Mouse (Mus musculus): ENCODE measurements around the gene Syt14. TPM values are rescaled to one million over a fixed set of nuclear protein-coding genes. Genes with fewer than 3 reads are reported as not detected.

Syt14 gene
- total RNA-seq, 2 experiments from 2014 or later: 0.29 TPM

GRCm38 (mm10) chr1:192987203-192987602 lies 48.4 kb downstream of the Syt14 start:
- DNase-seq: no peak

GRCm38 (mm10) chr1:192986481-192986880 lies 49.1 kb downstream of the Syt14 start:
- DNase-seq: no peak

- no peak for DNase-seq
Observed at GRCm38 (mm10) chr1:192984333-192984732, 51.2 kb downstream of the Syt14 start.

GRCm38 (mm10) chr1:192981658-192982057 lies 53.9 kb downstream of the Syt14 start:
- no peak for DNase-seq

GRCm38 (mm10) chr1:192981120-192981519 lies 54.5 kb downstream of the Syt14 start:
- no peak for DNase-seq

- DNase-seq: no peak
Observed at GRCm38 (mm10) chr1:192962323-192962722, 73.3 kb downstream of the Syt14 start.

- no peak for DNase-seq
Observed at GRCm38 (mm10) chr1:192947839-192948173, 87.8 kb downstream of the Syt14 start.

GRCm38 (mm10) chr1:192947170-192947838 lies 88.3 kb downstream of the Syt14 start:
- no peak for DNase-seq

- DNase-seq: no peak
Observed at GRCm38 (mm10) chr1:192939033-192939432, 96.5 kb downstream of the Syt14 start.

- no peak for DNase-seq
Observed at GRCm38 (mm10) chr1:192937956-192938355, 97.6 kb downstream of the Syt14 start.

GRCm38 (mm10) chr1:192931797-192932196 lies 103.8 kb downstream of the Syt14 start:
- no peak for DNase-seq

GRCm38 (mm10) chr1:192912101-192912728 lies 123.4 kb downstream of the Syt14 start:
- peak; percentile 33 for DNase-seq

- no peak for DNase-seq
Observed at GRCm38 (mm10) chr1:192901516-192901915, 134.1 kb downstream of the Syt14 start.

- DNase-seq: no peak
Observed at GRCm38 (mm10) chr1:192900913-192901312, 134.7 kb downstream of the Syt14 start.

GRCm38 (mm10) chr1:192898742-192899141 lies 136.8 kb downstream of the Syt14 start:
- DNase-seq: no peak

GRCm38 (mm10) chr1:192897218-192897617 lies 138.4 kb downstream of the Syt14 start:
- DNase-seq: peak; percentile 54

GRCm38 (mm10) chr1:192896076-192896475 lies 139.5 kb downstream of the Syt14 start:
- DNase-seq: no peak

GRCm38 (mm10) chr1:192890716-192891115 lies 144.9 kb downstream of the Syt14 start:
- DNase-seq: no peak

- no peak for DNase-seq
Observed at GRCm38 (mm10) chr1:192882617-192883295, 152.8 kb downstream of the Syt14 start.

- DNase-seq: no peak
Observed at GRCm38 (mm10) chr1:192880130-192880529, 155.4 kb downstream of the Syt14 start.

GRCm38 (mm10) chr1:192879086-192879580 lies 156.4 kb downstream of the Syt14 start:
- DNase-seq: no peak

GRCm38 (mm10) chr1:192872841-192873240 lies 162.7 kb downstream of the Syt14 start:
- DNase-seq: no peak

- no peak for DNase-seq
Observed at GRCm38 (mm10) chr1:192869761-192870160, 165.8 kb downstream of the Syt14 start.

- DNase-seq: no peak
Observed at GRCm38 (mm10) chr1:192864440-192864839, 171.1 kb downstream of the Syt14 start.
